Mouse (Mus musculus): Measurements from ENCODE around the gene 1700030J22Rik. TPM values are rescaled to one million over a fixed set of nuclear protein-coding genes. Genes with fewer than 3 reads are reported as not detected.
A peak's percentile ranks its signal among the peaks of the same experiment; 100 is the strongest.

Gene 1700030J22Rik
- polyA plus RNA-seq, 1 experiment from 2014 or later, result 2.6 TPM

DNA sequence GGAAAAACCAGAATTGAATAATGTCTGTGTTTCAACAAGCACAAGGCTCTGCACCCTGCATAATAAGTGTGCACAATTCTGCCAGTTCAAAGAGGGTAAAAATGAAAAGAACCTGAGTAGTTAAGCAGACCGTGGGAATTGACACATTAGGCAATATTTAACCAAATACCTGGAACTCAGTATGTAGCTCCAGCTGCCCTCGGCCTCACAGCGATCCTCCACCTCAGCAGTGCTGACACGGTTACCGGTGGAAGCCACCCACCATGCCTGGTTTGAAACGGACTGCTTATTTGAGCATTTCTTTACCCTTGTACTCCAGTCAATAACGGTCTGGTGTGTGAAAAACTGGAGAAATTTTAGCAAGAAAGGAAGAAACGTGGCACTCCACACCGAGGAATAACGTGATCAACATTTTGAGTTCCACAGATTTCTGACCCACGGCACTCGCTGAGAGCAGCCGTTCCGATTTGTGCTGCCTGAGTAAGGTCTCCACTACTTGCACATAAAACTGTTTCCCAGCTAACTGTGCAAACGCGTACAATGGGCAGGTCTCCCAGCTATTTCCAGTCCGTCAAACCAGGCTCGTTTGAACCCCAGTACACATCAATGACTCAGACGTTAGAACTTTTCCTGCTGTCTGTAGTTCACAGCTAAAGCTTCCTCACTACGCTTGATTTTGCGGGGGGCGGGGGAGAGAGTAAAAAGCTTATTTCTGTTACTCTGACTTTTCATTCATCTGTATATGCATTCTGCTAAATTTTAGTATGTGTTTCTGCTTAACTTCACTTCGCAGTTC is 13.6 kb upstream of the 1700030J22Rik start:
- H3K4me1 ChIP-seq, result peaks cover 13% of the 10 kb centered on the region
- H3K36me3 ChIP-seq, result peaks cover 14% of the 10 kb centered on the region
- H3K27me3 ChIP-seq, result no peaks in the 10 kb centered on the region
- no peak overlapping the region for H3K27ac ChIP-seq
- peak overlapping the region; percentile 69 for H3K9ac ChIP-seq
- WGBS, result 10% methylated on average over 23 of the region's 23 CpGs
- H3K9me3 ChIP-seq, result no peaks in the 10 kb centered on the region
- no peak for ATAC-seq (ENCODE audit: low FRiP score, low read depth)
- peak overlapping the region; percentile 76 for H3K4me2 ChIP-seq (replicated peaks)
- peak overlapping the region; percentile 74 for H3K4me3 ChIP-seq

GRCm38 (mm10) chr8:116991241-116991640 is 12.5 kb upstream of the 1700030J22Rik start:
- Histone ChIP-seq H3K9ac (no peak overlapping the region), H3K27ac (no peak overlapping the region), H3K4me3 (no peak overlapping the region), H3K9me3 (no peaks in the 10 kb centered on the region), H3K36me3 (peaks cover 25% of the 10 kb centered on the region), H3K27me3 (no peaks in the 10 kb centered on the region), H3K4me1 (peaks cover 13% of the 10 kb centered on the region), H3K4me2 (replicated peaks) (0 out of 2 replicates have a peak overlapping the region, but pooled peaks have one; percentile 76)
- 86% methylated on average over 8 of the region's 8 CpGs for WGBS
- no peak for ATAC-seq (ENCODE audit: low FRiP score, low read depth)

- H3K9ac ChIP-seq, result no peak overlapping the region
- H3K36me3 ChIP-seq, result peaks cover 36% of the 10 kb centered on the region
- ATAC-seq (ENCODE audit: low FRiP score, low read depth), result no peak
- H3K4me3 ChIP-seq, result no peak overlapping the region
- no peaks in the 10 kb centered on the region for H3K9me3 ChIP-seq
- H3K4me2 ChIP-seq (replicated peaks), result no peak overlapping the region
- 95% methylated on average over 3 of the region's 3 CpGs for WGBS
- H3K27ac ChIP-seq, result no peak overlapping the region
- peaks cover 13% of the 10 kb centered on the region for H3K4me1 ChIP-seq
- no peaks in the 10 kb centered on the region for H3K27me3 ChIP-seq
These were observed 11.1 kb upstream of the 1700030J22Rik start for GRCm38 (mm10) chr8:116989842-116990241.

GRCm38 (mm10) chr8:116980117-116980516 is 1.4 kb upstream of the 1700030J22Rik start:
- Histone ChIP-seq H3K9me3 (no peaks in the 10 kb centered on the region), H3K27ac (no peak overlapping the region), H3K4me3 (no peak overlapping the region), H3K4me1 (peaks cover 17% of the 10 kb centered on the region), H3K27me3 (no peaks in the 10 kb centered on the region), H3K9ac (no peak overlapping the region), H3K36me3 (peaks cover 29% of the 10 kb centered on the region), H3K4me2 (replicated peaks) (no peak overlapping the region)
- 20% methylated on average over 4 of the region's 4 CpGs for WGBS
- no peak for ATAC-seq (ENCODE audit: low FRiP score, low read depth)

DNA sequence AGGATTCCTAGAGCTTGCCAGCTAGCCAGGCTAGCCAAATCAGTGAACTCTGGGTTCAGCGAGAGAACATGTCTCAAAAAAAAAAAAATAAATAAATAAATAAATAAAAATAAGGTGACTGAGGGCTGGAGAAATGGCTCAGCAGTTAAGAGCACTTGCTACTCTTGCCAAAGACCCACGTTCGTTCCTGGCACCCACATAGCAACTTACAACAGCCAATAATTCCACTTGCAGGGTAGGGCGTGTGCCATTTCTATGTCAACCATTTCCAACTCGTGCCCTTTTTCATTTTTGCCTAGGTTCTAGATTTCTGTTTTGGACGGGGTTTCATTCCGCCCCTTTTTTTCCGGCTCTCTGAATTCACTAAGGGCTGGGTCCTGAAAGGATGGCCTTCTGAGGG is 707 bp downstream of the 1700030J22Rik start:
- ATAC-seq (ENCODE audit: low FRiP score, low read depth), result no peak; the same call in 1 of the 2 replicates
- 36% methylated on average over 8 of the region's 8 CpGs for WGBS

DNA sequence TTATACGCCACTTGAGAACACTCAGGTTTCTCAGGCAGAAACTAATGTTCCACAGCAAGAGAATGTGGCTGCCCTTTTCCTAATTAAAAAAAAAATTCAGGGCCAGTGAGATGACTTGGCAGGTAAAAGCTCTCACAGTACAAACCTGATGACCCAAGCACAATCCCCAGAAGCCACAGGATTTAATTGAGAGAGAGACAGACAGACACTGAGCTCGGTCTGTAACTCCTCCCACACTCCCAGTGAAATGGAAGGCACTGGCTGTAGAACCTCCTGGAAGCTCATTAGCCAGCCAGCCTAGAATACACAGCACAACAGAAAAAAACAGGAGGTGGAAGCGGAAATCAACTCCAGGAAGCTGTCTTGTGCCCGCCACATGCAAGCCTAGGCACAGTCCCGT is 3.2 kb downstream of the 1700030J22Rik start:
- Histone ChIP-seq H3K9me3 (no peaks in the 10 kb centered on the region), H3K27ac (no peak overlapping the region), H3K4me1 (peaks cover 17% of the 10 kb centered on the region), H3K36me3 (no peaks in the 10 kb centered on the region), H3K4me3 (no peak overlapping the region), H3K27me3 (no peaks in the 10 kb centered on the region), H3K4me2 (replicated peaks) (peak overlapping the region; percentile 7; the same call in 1 of the 2 replicates), H3K9ac (0 out of 2 replicates have a peak overlapping the region, but pooled peaks have one; percentile 4)
- 55% methylated on average over 5 of the region's 5 CpGs for WGBS
- ATAC-seq (ENCODE audit: low FRiP score, low read depth), result no peak

More for the DNA sequence above, 707 bp downstream of the 1700030J22Rik start:
- Histone ChIP-seq H3K4me2 (replicated peaks) (peak overlapping the region; percentile 77), H3K9me3 (no peaks in the 10 kb centered on the region), H3K4me3 (peak overlapping the region; percentile 71), H3K27ac (no peak overlapping the region), H3K9ac (peak overlapping the region; percentile 55; the same call in 1 of the 2 replicates), H3K4me1 (peaks cover 17% of the 10 kb centered on the region), H3K36me3 (peaks cover 11% of the 10 kb centered on the region), H3K27me3 (no peaks in the 10 kb centered on the region)

GRCm38 (mm10) chr8:116975066-116975465 is 3.7 kb downstream of the 1700030J22Rik start:
- no peaks in the 10 kb centered on the region for H3K9me3 ChIP-seq
- no peak overlapping the region for H3K27ac ChIP-seq
- 30% methylated on average over 5 of the region's 5 CpGs for WGBS
- peaks cover 17% of the 10 kb centered on the region for H3K4me1 ChIP-seq
- no peaks in the 10 kb centered on the region for H3K27me3 ChIP-seq
- no peak for ATAC-seq (ENCODE audit: low FRiP score, low read depth)
- H3K4me3 ChIP-seq, result no peak overlapping the region
- H3K36me3 ChIP-seq, result no peaks in the 10 kb centered on the region
- H3K9ac ChIP-seq, result 0 out of 2 replicates have a peak overlapping the region, but pooled peaks have one; percentile 4
- peak overlapping the region; percentile 7; the same call in 1 of the 2 replicates for H3K4me2 ChIP-seq (replicated peaks)

DNA sequence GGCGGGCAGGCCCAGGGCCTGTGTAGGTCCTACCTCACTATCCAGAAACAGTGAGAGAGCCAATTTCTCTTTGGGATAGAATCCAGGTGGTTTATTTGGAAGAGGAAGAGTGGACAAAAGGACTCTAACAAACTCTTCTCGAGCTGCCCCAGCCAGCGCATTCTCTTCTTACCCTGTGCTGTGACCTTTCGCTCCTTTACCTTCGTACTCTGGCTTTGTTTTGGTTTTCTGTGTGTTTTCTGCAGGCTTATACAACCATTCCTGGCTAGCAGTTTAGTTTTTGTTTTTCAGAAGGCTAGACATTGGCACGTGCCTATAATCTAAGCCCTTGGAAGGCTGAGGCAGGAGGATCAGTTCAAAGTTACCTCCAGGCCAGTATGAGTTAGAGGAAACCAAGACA is 9.2 kb downstream of the 1700030J22Rik start:
- Histone ChIP-seq H3K4me1 (no peaks in the 10 kb centered on the region), H3K4me3 (no peak overlapping the region), H3K27ac (no peak overlapping the region), H3K4me2 (replicated peaks) (no peak overlapping the region), H3K36me3 (no peaks in the 10 kb centered on the region), H3K9me3 (no peaks in the 10 kb centered on the region), H3K9ac (no peak overlapping the region), H3K27me3 (no peaks in the 10 kb centered on the region)
- no peak for ATAC-seq (ENCODE audit: low FRiP score, low read depth)
- 87% methylated on average over 6 of the region's 6 CpGs for WGBS

- H3K4me2 ChIP-seq (replicated peaks), result no peak overlapping the region
These were observed 24.3 kb downstream of the 1700030J22Rik start for GRCm38 (mm10) chr8:116954415-116954814.

DNA sequence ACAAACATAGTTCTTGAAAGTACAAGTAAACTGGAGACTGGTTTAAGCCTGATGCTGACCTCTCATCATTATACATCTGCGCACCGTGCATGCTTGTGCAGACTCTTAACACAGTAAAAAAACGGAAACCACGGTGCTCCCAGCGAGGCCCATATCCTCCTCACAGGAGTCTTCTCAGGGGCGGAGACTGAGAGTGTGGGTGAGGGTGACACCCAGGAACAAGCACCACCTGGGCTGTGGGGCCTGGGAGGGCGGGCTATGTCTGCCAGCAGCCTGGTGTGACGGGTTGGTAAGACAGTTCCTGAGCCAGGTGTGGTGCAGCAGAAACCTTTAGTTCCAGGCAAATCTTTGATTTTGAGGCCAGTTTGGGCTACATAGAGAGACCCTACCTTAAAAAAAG is 26.3 kb downstream of the 1700030J22Rik start:
- Histone ChIP-seq H3K9ac (no peak overlapping the region), H3K27me3 (no peaks in the 10 kb centered on the region), H3K36me3 (peaks cover 50% of the 10 kb centered on the region), H3K27ac (no peak overlapping the region), H3K4me2 (replicated peaks) (no peak overlapping the region), H3K9me3 (no peaks in the 10 kb centered on the region), H3K4me1 (peaks cover 7% of the 10 kb centered on the region), H3K4me3 (no peak overlapping the region)
- WGBS, result 85% methylated on average over 8 of the region's 8 CpGs
- ATAC-seq (ENCODE audit: low FRiP score, low read depth), result no peak

More at GRCm38 (mm10) chr8:116954415-116954814, 24.3 kb downstream of the 1700030J22Rik start:
- H3K9ac ChIP-seq, result no peak overlapping the region
- H3K4me3 ChIP-seq, result no peak overlapping the region
- H3K9me3 ChIP-seq, result no peaks in the 10 kb centered on the region
- ATAC-seq (ENCODE audit: low FRiP score, low read depth), result no peak
- H3K27ac ChIP-seq, result no peak overlapping the region
- 96% methylated on average over 9 of the region's 9 CpGs for whole genome bisulfite sequencing
- H3K27me3 ChIP-seq, result no peaks in the 10 kb centered on the region
- peaks cover 67% of the 10 kb centered on the region for H3K36me3 ChIP-seq
- H3K4me1 ChIP-seq, result peaks cover 7% of the 10 kb centered on the region

DNA sequence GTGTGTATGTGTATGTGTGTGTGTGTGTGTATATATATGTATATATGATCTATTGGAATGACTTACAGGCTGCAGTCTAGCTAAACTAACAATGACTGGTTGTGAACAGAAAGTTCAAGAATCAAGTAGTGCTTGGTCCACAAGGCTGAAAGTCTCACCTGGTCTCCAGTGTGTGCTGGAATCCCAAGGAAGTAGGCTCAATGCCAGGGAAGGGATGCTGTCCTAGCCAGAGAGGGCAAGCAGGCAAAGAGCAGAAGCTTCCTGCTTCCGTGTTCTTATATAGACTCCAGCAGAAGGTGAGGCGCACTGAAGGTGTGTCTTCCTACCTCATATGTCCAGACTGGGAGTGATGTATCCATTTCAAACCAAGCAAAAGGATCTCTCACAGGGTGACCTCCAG is 27.0 kb downstream of the 1700030J22Rik start:
- no peak overlapping the region for H3K9ac ChIP-seq
- H3K9me3 ChIP-seq, result no peaks in the 10 kb centered on the region
- no peak overlapping the region for H3K4me3 ChIP-seq
- H3K27me3 ChIP-seq, result no peaks in the 10 kb centered on the region
- no peak for ATAC-seq (ENCODE audit: low FRiP score, low read depth)
- 97% methylated on average over 2 of the region's 2 CpGs for WGBS
- peaks cover 43% of the 10 kb centered on the region for H3K36me3 ChIP-seq
- no peak overlapping the region for H3K4me2 ChIP-seq (replicated peaks)
- peaks cover 7% of the 10 kb centered on the region for H3K4me1 ChIP-seq
- no peak overlapping the region for H3K27ac ChIP-seq

DNA sequence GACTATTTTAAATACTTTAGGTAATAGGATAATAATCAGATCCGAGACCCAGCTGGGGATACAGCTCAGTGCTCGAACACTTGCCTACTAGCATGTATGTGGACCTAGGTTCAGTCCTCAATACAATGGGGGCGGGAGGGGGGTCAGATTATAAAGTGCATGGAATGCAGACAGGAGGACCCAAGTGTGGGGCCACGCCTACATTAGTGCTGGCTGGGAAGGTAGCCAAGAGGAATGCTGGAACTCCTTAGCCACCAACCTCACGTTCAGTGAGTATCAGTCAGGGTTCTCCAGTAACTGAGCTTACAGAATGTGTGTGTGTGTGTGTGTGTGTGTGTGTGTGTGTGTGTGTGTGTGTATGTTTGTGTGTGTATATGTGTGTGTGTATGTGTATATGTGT is 27.4 kb downstream of the 1700030J22Rik start:
- H3K4me2 ChIP-seq (replicated peaks), result no peak overlapping the region
- H3K36me3 ChIP-seq, result peaks cover 39% of the 10 kb centered on the region
- no peaks in the 10 kb centered on the region for H3K9me3 ChIP-seq
- WGBS, result 44% methylated on average over 5 of the region's 5 CpGs
- no peak; the same call in 1 of the 2 replicates for ATAC-seq (ENCODE audit: low FRiP score, low read depth)
- H3K4me3 ChIP-seq, result no peak overlapping the region
- H3K27me3 ChIP-seq, result no peaks in the 10 kb centered on the region
- H3K27ac ChIP-seq, result no peak overlapping the region
- H3K4me1 ChIP-seq, result peaks cover 7% of the 10 kb centered on the region
- H3K9ac ChIP-seq, result no peak overlapping the region

All from limb, embryonic 13.5 days (tissue).